Mouse (Mus musculus): ENCODE measurements around the gene Clec18a.
"Not testable (repeated sequence)": the region's sequence is repeated elsewhere in the genome, so short reads cannot be mapped to it uniquely, and the experiment has no call there.

GRCm38 (mm10) chr8:111026609-111027008 is 65.6 kb downstream of the Clec18a start:
- not testable (repeated sequence) for TF ChIP-seq POLR2A (IDR thresholded peaks at IDR 0.05; ENCODE audit: control insufficient read depth, extremely low read depth, insufficient read depth, low read length, poor library complexity); CTCF (IDR thresholded peaks at IDR 0.05; ENCODE audit: borderline replicate concordance, control insufficient read depth, extremely low read depth, insufficient read depth, low read length, poor library complexity)

Data from thymus, adult 2 months (tissue).